In the genomic region with DNA sequence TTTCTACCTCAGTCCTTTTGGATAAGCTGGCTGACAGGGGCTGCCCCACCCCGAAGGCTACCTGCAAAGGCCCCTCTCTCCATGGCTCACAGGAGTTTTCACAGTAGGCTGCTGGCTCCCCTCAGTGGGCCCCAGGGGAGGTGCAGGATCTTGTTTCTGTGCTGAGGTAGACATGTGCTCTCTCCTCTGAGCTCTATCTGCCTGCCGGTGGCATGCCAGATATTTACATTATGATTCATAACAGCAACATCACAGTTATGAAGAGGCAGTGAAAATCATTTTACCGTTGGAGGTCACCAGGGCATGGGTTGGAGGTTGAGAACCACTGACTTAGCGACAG, we compare ENCODE assay signal across 8 mouse cellular contexts. TPM values are rescaled to one million over a fixed set of nuclear protein-coding genes. Genes with fewer than 3 reads are reported as not detected.
A peak's percentile ranks its signal among the peaks of the same experiment; 100 is the strongest.
DNase-seq lines count a peak whose midpoint lies in the region; ATAC-seq and TF ChIP-seq lines count a peak whose summit lies in the region.
"Had no signal": no experiment of that assay in that cellular context is flagged by ENCODE, and none has a peak within 500 bp of the region (broad histone marks: within the 10 kb centered on the region; RNA-seq: fewer than 3 reads in every experiment).

No protein-coding gene starts in this region.

- H3K36me3 ChIP-seq in liver, embryonic 11.5 days (ENCODE audit: control insufficient read depth, insufficient read depth, low read length) = peaks cover 7% of the 10 kb centered on the region; the same call in 1 of the 2 replicates
- 0 out of 2 replicates have a peak, but pooled peaks cover 10% of the 10 kb centered on the region for H3K36me3 ChIP-seq in hindbrain, embryonic 11.5 days (ENCODE audit: control insufficient read depth, insufficient read depth, low read length)
- H3K36me3 ChIP-seq in midbrain, postnatal 0 days (ENCODE audit: insufficient read depth, low read length) = peaks cover 43% of the 10 kb centered on the region

- no peaks in the 10 kb centered on the region for H3K27me3 ChIP-seq in liver, embryonic 11.5 days (replicated peaks; ENCODE audit: control insufficient read depth, insufficient read depth, low read length)
- H3K27me3 ChIP-seq in hindbrain, embryonic 11.5 days (ENCODE audit: control insufficient read depth, insufficient read depth, low read length) = no peaks in the 10 kb centered on the region
- no peaks in the 10 kb centered on the region for H3K27me3 ChIP-seq in midbrain, postnatal 0 days (ENCODE audit: insufficient read depth, low read length)
- H3K27me3 ChIP-seq: limb, embryonic 13.5 days had no signal

- 70% methylated on average over 4 of the region's 4 CpGs for WGBS in liver, embryonic 11.5 days
- WGBS in hindbrain, embryonic 11.5 days = 67% methylated on average over 4 of the region's 4 CpGs
- WGBS in midbrain, postnatal 0 days = 60% methylated on average over 4 of the region's 4 CpGs

- no peak overlapping the region for H3K4me2 ChIP-seq in liver, embryonic 11.5 days
- no peak overlapping the region for H3K4me2 ChIP-seq in hindbrain, embryonic 11.5 days (replicated peaks; ENCODE audit: low read depth, low read length)
- H3K4me2 ChIP-seq in midbrain, postnatal 0 days (ENCODE audit: low read depth, low read length, poor library complexity, severe bottlenecking) = no peak overlapping the region
- H3K4me2 ChIP-seq: limb, embryonic 13.5 days had no signal

- no peaks in the 10 kb centered on the region; the same call in 1 of the 2 replicates for H3K4me1 ChIP-seq in liver, embryonic 11.5 days (replicated peaks; ENCODE audit: control insufficient read depth, insufficient read depth, low read length)
- H3K4me1 ChIP-seq in hindbrain, embryonic 11.5 days (replicated peaks; ENCODE audit: control insufficient read depth, insufficient read depth, low read length) = peaks cover 2% of the 10 kb centered on the region; the same call in 1 of the 2 replicates
- no peaks in the 10 kb centered on the region for H3K4me1 ChIP-seq in midbrain, postnatal 0 days (ENCODE audit: insufficient read depth, low read length)
- H3K4me1 ChIP-seq: limb, embryonic 13.5 days had no signal

- no peak overlapping the region for H3K9ac ChIP-seq in liver, embryonic 11.5 days (ENCODE audit: low read depth, low read length)
- no peak overlapping the region for H3K9ac ChIP-seq in hindbrain, embryonic 11.5 days (ENCODE audit: low read depth, low read length)
- H3K9ac ChIP-seq in midbrain, postnatal 0 days (replicated peaks; ENCODE audit: low read length, poor library complexity, severe bottlenecking) = no peak overlapping the region
- H3K9ac ChIP-seq: limb, embryonic 13.5 days had no signal

- intact Hi-C loops in left cerebral cortex, postnatal 14 days (cut with DNase I) = no loop called here

- H3K4me3 ChIP-seq in liver, embryonic 11.5 days (ENCODE audit: low read depth, low read length) = no peak overlapping the region
- H3K4me3 ChIP-seq in hindbrain, embryonic 11.5 days (ENCODE audit: low read depth, low read length) = no peak overlapping the region
- no peak overlapping the region for H3K4me3 ChIP-seq in midbrain, postnatal 0 days (ENCODE audit: low read depth, low read length)
- H3K4me3 ChIP-seq: limb, embryonic 13.5 days had no signal

- H3K9me3 ChIP-seq in liver, embryonic 11.5 days (ENCODE audit: control insufficient read depth, low read length) = no peaks in the 10 kb centered on the region
- H3K9me3 ChIP-seq in hindbrain, embryonic 11.5 days (ENCODE audit: control insufficient read depth, low read length) = no peaks in the 10 kb centered on the region
- no peaks in the 10 kb centered on the region for H3K9me3 ChIP-seq in midbrain, postnatal 0 days (ENCODE audit: low read length)
- H3K9me3 ChIP-seq: limb, embryonic 13.5 days had no signal

- no peak overlapping the region for H3K27ac ChIP-seq in liver, embryonic 11.5 days (ENCODE audit: low read depth, low read length)
- peak overlapping the region; percentile 82 for H3K27ac ChIP-seq in hindbrain, embryonic 11.5 days (ENCODE audit: low read depth, low read length)
- H3K27ac ChIP-seq in midbrain, postnatal 0 days (ENCODE audit: low read depth, low read length) = no peak overlapping the region
- H3K27ac ChIP-seq: limb, embryonic 13.5 days had no signal

- peak; percentile 45 for TF ChIP-seq CTCF in midbrain, postnatal 0 days (IDR thresholded peaks at IDR 0.05)

- 0 out of 2 replicates have a peak, but pooled peaks have one; percentile 46 for ATAC-seq in liver, embryonic 11.5 days (replicated peaks; ENCODE audit: low FRiP score)
- ATAC-seq in hindbrain, embryonic 11.5 days (ENCODE audit: low FRiP score) = peak; percentile 65
- no peak for ATAC-seq in midbrain, postnatal 0 days (ENCODE audit: low FRiP score)

- DNase-seq in liver, embryonic 11.5 days (ENCODE audit: low spot score) = no peak
- DNase-seq in liver (no peak), NIH3T3 (ENCODE audit: low read depth) (peak; percentile 72)
- DNase-seq in hindbrain, embryonic 11.5 days (ENCODE audit: low spot score) = peak; percentile 36
- peak; percentile 22 for DNase-seq in midbrain, postnatal 0 days (ENCODE audit: low spot score)
- DNase-seq in left cerebral cortex, postnatal 14 days (ENCODE audit: low spot score in 2 of 2) = no peak
- DNase-seq in right cerebral cortex, postnatal 36 days (ENCODE audit: low spot score in 2 of 2) = no peak

RNA-seq across cellular contexts. Expression of gene Aacs, which starts 12.5 kb away (rescaled TPM):
- polyA plus RNA-seq in liver, embryonic 11.5 days (2014; fragmentation: Nextera tagmentation; extraction: Ambion mirVana) = 29.3 and 29.7 TPM in 2 replicates
- 48.6 and 50.1 TPM in 2 replicates for polyA plus RNA-seq in hindbrain, embryonic 11.5 days (2014; fragmentation: Nextera tagmentation; extraction: Ambion mirVana)
- 104 and 112 TPM in 2 replicates for total RNA-seq in midbrain, postnatal 0 days (2014; rRNA removed)
- 84.8 and 86.5 TPM in 2 replicates for polyA plus RNA-seq in midbrain, postnatal 0 days (2015; fragmentation: Nextera tagmentation; extraction: Ambion mirVana)
- 10 to 100 TPM; 62.2 to 68.4 TPM for total RNA-seq in left cerebral cortex, postnatal 14 days (2021)

RNA-seq across cellular contexts. Expression of gene Tmem132b, which starts 43.5 kb away (rescaled TPM):
- polyA plus RNA-seq in liver, embryonic 11.5 days (2014; fragmentation: Nextera tagmentation; extraction: Ambion mirVana) = 0.05 and 0.15 TPM in 2 replicates
- 0.70 and 0.74 TPM in 2 replicates for polyA plus RNA-seq in hindbrain, embryonic 11.5 days (2014; fragmentation: Nextera tagmentation; extraction: Ambion mirVana)
- 27.8 and 36.2 TPM in 2 replicates for total RNA-seq in midbrain, postnatal 0 days (2014; rRNA removed)
- 4.8 and 6.4 TPM in 2 replicates for polyA plus RNA-seq in midbrain, postnatal 0 days (2015; fragmentation: Nextera tagmentation; extraction: Ambion mirVana)
- total RNA-seq in left cerebral cortex, postnatal 14 days (2021) = 100 to 1,000 TPM; 136 to 152 TPM

RNA-seq across cellular contexts. Expression of gene Bri3bp, which starts 46.7 kb away (rescaled TPM):
- 63.6 and 67.9 TPM in 2 replicates for polyA plus RNA-seq in liver, embryonic 11.5 days (2014; fragmentation: Nextera tagmentation; extraction: Ambion mirVana)
- 30.1 and 30.8 TPM in 2 replicates for polyA plus RNA-seq in hindbrain, embryonic 11.5 days (2014; fragmentation: Nextera tagmentation; extraction: Ambion mirVana)
- total RNA-seq in midbrain, postnatal 0 days (2014; rRNA removed) = 89.5 and 96.0 TPM in 2 replicates
- 42.3 and 43.9 TPM in 2 replicates for polyA plus RNA-seq in midbrain, postnatal 0 days (2015; fragmentation: Nextera tagmentation; extraction: Ambion mirVana)
- 10 to 100 TPM; 81.0 to 85.6 TPM for total RNA-seq in left cerebral cortex, postnatal 14 days (2021)

RNA-seq across cellular contexts. Expression of gene Dhx37, which starts 54.2 kb away (rescaled TPM):
- polyA plus RNA-seq in liver, embryonic 11.5 days (2014; fragmentation: Nextera tagmentation; extraction: Ambion mirVana) = 18.5 and 19.4 TPM in 2 replicates
- 10.4 and 12.5 TPM in 2 replicates for polyA plus RNA-seq in hindbrain, embryonic 11.5 days (2014; fragmentation: Nextera tagmentation; extraction: Ambion mirVana)
- 17.8 and 32.9 TPM in 2 replicates for total RNA-seq in midbrain, postnatal 0 days (2014; rRNA removed)
- polyA plus RNA-seq in midbrain, postnatal 0 days (2015; fragmentation: Nextera tagmentation; extraction: Ambion mirVana) = 10.9 TPM in 2 replicates
- 10 to 100 TPM; 10.1 to 10.9 TPM for total RNA-seq in left cerebral cortex, postnatal 14 days (2021)

Comparison
In these comparisons a context has a peak if more than half of its experiments do, and no peak if none do; other contexts are left out.
1. DNase-seq: peak in NIH3T3 (single experiment), hindbrain, embryonic 11.5 days (single experiment) and midbrain, postnatal 0 days (single experiment); none in liver, embryonic 11.5 days (single experiment), liver (single experiment), left cerebral cortex, postnatal 14 days (0 of 2) and right cerebral cortex, postnatal 36 days (0 of 2).